Mouse (Mus musculus) heart, adult 2 months (tissue): ENCODE results near the gene Cntn4.

ENCODE experiments used
- EP300 ChIP-seq: fragments of 200-500 bp; IDR thresholded peaks from 2 replicates; pipeline ENCODE4 v1.6.1; 2011; ENCODE audit warnings: low read depth, low read length, control low read depth; ENCODE audit not compliant: insufficient read depth
- POLR2A ChIP-seq: fragments of 200-500 bp; IDR thresholded peaks from 2 replicates; pipeline ENCODE4 v1.6.1; 2011; ENCODE audit warnings: mild to moderate bottlenecking, low read depth, low read length, control low read depth; ENCODE audit not compliant: insufficient read depth

GRCm38 (mm10) chr6:106645496-106646211, 968.2 kb downstream of the Cntn4 start:
- TF ChIP-seq POLR2A = no peak
- TF ChIP-seq EP300 = no peak
